Mouse (Mus musculus): ENCODE results near the gene Dab2ip.

Dab2ip gene

DNA sequence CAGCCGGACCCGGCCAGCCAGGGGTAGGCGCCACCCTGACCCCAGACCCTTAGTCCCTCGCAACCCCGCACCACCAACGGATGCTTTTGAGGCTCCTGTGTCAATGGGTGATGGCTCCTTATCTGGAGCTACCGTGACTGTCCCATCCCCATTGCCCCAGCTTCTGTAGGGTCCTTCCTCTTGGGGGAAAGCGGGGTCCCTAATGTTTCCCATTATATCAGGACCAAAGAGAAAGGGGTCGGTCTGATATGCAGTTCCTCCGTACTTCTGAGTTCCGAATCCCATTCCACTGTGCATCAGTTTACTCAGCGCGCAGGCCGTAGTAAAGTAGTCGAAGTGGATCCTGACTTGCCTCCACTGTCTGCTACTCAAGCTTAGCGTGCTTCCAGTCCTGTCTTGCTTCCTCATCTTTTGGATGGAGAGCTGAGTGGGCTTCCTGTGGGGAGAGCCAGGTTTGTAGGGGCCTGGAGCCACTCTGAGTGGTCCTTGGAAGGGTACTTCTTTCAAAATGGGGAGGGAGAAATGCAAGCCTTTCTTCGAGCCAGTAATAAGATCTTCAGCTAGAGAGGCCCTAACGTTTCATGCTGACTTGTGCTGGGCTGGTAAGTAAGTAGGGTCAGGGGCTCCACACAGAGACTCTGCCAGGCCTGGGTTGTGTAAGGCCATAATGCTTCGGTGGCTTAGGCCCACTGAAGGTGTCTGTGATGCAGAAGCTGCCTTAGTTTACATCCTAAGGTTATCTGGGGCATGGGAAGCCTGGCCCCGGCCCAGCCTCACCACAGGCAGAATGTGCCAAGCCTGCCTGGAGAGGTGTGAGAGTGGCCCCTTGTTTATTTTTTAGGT lies 64.4 kb downstream of the Dab2ip start:
- no peak for DNase-seq (ENCODE audit: extremely low read depth, low read depth)

DNA sequence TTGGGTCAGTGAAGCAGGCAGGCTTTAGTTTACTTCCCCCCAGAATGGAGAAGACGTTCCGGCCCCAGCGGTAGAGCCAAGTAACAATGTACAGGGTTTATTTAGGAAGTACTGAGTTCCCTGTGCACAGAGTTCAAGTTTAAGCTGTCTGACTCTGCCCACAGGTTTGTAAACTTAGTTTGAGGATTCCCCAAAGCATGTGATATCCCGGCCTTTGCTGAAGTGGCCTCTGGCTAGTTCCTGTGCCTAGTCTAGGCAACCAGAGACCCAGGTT lies 65.0 kb downstream of the Dab2ip start:
- DNase-seq (ENCODE audit: extremely low read depth, low read depth): no peak

DNA sequence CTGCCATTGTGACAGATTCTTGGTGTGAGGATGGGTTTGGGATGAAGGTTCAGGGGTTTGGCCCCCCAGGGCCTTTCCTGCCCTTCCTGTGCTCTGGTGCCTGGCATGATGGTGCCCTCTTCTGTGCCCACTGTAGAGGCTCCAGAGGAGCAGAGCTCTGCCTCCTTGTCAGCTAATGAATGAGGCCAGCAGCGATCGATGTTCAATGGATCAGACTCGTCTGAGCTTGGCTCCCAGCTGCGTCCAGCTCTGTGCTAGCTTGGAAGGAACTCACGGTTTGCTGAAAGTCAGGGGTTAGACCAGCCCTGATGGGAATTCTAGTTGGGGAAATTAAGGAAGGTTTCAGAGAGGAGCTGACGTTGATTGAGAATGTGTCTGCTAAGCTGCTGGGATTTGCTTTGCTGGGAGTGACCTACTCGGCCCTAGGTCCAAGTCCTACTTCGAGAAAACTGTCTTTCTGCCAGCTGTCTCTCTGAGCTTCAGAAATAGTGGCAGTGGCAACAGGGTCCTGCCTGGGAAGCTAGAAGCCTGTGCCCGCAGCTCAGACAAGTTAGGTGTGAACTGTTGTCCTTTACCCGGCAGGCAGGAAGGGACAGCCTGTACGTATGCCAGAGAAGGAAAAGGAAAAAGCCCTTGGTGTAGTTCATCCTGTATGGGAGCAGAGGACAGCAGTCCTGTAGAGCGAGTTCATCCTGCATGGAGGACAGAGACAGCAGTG lies 65.5 kb downstream of the Dab2ip start:
- DNase-seq (ENCODE audit: extremely low read depth, low read depth): no peak

DNA sequence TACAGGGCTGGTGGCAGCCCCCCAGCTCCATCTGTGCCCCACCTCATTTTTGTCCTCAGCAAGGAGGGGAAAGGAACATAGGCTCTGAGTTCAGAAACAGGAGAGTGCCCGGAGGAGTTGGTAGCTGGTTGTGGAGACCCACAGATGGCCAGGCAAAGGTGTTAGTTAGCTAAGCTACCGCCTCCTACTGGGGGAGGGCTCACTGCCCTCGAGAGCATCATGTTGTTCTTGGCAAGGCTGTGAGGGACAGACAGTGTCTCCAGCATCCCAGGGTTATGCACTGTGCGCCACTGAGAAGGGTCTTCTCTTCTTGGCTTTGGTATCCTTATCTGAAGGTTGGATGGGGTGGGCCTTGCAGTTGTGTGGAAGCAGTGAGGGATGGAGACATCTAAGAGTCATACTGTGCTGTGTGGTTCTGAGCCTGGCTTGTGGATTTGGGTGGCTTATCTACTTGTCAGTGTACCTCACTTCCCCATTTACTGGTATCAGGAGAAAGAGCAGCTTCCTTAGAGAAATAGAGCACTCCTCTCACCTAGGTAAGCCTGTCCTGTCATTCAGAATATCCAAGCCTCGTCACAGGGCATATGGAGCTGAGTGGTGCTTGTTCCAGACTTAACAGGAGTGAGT lies 66.4 kb downstream of the Dab2ip start:
- DNase-seq (ENCODE audit: extremely low read depth, low read depth): peak; percentile 81

DNA sequence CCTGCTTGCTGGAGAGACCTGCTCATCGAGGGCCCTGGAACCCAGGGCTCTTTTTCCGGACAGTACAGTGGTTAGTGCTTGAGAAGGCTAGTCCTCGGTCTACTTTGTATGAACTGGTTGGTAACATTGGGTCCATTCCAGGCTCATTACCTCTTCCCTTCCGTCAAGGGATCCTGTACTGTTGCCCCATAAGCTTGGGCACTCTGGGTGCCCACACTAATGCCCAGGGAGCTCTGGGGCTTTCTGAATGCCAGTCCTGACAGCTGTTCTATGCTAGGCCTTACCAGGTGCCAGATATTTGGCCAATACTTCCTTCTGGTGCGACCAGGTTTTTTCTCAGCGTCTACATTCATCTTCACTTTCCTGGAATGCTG lies 66.9 kb downstream of the Dab2ip start:
- DNase-seq (ENCODE audit: extremely low read depth, low read depth): no peak

DNA sequence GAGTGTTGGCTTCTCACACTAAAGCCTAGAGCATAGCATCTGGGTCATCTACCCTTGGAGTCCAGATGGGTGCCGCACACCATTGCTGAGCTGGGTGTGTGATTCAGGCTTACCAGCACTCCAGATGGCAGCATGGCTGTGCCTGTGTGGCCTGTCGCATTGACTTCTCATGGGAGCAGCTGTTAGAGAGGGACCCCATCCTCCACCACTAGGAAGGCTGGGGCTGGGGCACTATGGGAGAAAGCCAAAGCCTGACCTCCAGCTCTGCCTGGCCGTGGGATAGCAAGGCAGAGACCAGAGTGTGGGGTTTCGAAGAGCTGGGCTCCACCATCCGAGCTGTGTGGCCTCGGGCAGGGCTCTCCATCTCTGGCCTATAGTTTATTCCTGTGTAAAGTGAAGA lies 67.5 kb downstream of the Dab2ip start:
- no peak for DNase-seq (ENCODE audit: extremely low read depth, low read depth)

DNA sequence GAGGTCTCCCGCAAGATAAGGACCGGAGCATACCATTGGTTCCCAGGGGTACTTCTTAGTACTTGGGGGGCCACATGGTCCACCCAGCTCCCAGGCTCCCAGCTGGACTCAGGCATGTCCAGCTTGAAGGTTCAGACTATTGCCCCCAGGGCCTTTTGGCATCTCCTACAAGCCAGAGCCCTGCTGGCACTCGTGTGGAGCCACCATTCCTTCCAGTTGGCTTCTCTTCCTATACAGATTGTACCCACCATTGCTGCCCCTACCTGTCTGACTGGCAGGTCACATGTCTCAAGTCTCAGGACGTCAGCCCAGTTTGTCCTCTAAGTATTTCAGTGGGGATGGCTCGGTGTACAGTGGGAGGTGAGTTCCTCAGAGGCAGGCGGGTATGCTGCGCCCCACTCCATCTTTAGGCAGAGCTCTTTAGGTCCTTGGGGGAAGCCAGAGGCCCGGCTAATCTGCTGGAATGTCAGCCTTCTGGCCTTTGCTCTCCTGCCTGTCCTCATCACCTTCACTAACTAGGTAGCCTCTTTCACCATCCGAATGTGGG lies 68.2 kb downstream of the Dab2ip start:
- DNase-seq (ENCODE audit: extremely low read depth, low read depth): no peak

DNA sequence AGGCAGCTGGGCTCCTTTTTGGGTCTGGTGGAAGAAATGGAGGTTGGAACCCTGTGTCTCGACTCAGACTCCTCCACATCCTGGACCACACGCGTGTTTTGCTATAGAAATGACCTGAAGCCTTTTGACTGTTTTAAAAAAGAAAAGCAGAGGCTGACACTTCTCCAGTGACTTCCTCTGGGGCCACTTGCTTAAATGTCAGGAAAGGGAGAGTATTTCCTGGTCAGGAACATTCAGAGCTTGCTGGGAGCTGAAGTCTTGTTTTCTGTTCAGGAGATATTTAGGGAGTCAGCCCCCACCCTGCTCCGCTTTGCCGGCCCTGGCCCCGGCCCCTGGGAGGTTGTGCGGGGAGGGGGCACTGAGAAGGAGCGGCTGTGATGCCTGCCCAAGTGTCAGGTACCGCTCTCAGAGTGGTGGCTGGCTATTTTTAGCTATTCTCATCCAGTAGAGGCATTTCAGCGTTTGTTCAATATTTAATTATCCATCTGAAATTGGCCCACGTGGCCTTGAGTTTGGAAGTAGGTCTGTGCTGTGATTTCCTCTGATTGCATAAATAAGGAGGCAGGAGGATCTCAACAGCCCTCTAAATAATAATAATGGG lies 69.3 kb downstream of the Dab2ip start:
- DNase-seq (ENCODE audit: extremely low read depth, low read depth): no peak

DNA sequence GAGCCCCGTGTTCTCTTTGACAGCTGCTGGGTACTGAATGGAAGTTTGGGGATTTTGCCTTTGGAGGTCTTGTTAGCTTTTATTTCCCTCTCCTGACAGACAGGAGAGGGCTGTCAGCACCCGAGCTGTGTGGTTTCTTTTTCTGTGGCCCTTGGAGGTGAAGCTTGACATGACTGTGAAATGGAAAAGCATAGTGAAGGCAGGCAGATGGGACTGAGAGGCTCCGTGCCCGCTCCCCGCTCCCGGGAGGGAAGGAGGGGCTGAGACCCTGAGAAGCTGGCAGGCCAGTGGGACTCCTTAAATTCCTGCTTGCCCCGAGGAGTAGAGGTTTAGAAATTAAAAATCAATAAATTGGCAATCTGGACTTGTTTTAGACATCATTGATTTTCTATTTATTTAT lies 70.0 kb downstream of the Dab2ip start:
- no peak for DNase-seq (ENCODE audit: extremely low read depth, low read depth)

DNA sequence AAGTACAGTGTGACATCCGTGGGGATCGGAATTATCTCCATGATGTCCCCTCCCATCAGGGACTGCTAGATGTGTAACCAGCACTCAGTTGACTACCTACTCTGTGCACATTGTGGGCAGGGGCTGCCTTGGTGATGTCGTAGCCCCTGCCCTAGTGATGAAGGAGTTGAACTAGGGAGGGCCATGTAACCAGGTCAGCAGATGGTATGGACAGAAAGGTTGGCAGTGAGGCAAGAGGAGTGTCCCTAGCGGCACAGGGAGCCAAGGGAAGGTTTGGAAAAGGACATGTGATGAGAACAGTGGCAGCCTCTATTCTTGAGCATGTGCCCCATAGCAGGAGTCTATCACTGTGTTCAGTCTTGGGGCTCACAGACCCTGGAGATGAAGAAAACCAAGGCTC lies 70.6 kb downstream of the Dab2ip start:
- DNase-seq (ENCODE audit: extremely low read depth, low read depth): no peak

DNA sequence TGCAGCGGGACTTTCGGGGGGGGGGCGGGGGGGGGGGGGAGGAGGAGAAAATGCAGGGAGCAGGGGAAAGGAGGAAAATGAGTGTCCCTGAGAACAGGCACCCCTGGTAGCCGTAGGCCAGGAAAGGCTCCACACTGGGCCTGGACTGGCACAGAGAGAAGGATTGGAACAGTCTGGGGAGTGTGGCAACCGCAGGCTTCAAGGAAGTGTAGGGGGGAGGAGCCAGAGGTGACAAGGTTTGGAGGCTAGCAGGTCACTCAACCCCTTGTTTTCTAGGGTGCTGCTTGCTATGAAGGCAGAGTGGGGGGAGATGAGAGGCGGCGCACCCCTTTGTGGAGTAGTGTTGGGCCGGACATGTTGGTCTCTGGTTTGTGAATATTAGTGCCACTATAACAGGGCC lies 71.1 kb downstream of the Dab2ip start:
- DNase-seq (ENCODE audit: extremely low read depth, low read depth): no peak

DNA sequence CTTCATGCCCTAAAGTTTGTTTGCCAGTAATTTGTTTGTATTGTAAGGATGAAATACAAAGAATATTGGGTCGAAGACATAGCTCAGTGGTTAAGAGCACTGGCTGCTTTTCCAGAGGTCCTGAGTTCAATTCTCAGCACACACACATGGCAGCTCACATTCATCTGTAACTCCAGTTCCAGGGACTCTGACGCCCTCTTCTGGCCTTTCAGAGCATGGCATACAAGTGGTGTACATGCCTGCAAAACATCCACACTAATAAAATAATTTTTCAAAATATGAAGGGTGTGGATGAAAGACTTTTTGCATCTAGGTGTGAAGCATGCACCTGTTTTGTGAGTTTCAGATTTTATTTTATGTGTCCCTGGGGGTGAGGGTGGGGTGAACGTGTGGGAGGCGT lies 75.3 kb downstream of the Dab2ip start:
- no peak for DNase-seq (ENCODE audit: extremely low read depth, low read depth)

DNA sequence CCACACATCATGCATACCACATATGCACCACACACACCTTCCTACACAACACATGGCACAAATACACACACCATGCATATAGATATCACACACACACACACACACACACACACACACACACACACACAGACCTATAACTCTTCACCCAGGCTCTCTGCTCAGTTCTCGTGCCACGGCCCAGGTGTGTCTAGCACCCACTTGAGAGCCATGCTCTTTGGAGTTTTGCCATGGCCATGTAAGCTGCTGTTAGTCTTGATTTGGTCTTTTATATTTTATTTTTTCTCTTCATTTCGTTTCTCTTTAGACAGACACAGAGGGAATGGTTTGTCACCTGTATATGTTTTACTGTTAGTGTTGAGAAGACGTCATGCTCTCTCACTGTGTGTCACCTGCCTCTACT lies 76.9 kb downstream of the Dab2ip start:
- no peak for DNase-seq (ENCODE audit: extremely low read depth, low read depth)

DNA sequence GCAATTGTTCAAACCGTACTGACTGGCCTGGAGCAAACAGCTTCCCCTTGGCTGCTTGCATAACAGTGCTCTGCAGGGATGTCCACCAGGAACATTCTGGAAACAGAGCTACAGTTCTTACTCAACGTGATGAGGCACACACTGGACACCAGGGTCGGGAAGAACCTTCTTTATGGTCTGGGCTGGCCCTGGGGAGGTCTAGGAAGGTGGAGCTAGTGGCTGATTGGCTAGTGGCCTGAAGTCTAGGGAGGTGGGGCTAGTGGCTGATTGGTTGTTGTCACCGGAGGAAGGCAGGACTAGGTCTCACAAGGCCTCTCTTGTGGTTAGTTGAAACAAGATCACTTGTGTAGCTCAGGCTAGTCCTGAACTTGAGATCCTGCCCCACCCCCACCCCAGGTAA lies 77.5 kb downstream of the Dab2ip start:
- no peak for DNase-seq (ENCODE audit: extremely low read depth, low read depth)

DNA sequence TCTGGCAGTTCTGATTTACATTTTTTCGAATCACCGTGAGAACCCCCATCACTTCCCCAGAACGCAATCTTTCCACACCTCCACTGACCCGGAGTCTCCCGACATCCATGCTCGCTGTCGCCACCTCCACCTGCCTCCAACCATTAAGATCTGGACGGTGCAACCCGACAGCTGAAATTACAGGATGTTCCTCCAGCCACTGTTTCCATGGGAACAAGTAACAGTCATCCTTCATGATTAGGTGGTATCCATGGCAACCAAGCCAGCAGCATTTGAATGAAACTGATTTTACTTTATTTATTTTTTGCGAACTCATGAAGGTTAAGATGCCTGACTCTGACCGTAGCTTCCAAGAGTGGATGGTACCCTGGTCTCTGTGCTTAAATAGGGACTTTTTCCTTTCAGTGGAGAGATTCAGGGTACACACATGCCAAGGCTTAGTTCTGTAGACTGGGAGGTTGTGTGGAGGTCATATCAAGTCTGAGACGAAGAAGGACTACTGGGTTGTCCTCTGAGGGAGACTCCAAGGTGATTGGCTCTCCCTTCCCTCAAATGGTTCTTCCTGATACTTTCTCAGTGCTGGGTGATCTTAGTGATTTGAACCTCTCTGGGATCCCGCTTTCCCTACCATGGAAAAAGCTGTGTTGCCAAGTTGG lies 79.9 kb downstream of the Dab2ip start:
- DNase-seq (ENCODE audit: extremely low read depth, low read depth): no peak

DNA sequence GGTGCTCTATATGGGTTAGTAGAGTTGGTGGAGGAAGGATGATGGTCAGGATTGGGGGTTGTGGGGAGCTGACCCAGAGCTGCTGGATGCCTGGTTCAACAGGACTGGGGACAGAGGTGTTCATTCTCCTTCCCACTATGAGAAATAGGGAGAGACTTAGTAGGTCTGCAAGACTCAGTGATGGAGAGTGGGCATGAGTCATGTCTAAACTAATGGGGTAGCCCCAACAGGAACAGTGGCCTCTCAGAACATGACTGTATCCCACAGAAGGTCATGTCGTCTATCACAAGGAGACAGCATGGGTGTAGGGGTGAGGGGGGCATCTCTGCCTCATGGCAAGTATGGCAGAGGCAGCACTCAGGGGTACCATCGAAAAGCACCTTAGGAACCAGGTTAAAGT lies 81.7 kb downstream of the Dab2ip start:
- no peak for DNase-seq (ENCODE audit: extremely low read depth, low read depth)

DNA sequence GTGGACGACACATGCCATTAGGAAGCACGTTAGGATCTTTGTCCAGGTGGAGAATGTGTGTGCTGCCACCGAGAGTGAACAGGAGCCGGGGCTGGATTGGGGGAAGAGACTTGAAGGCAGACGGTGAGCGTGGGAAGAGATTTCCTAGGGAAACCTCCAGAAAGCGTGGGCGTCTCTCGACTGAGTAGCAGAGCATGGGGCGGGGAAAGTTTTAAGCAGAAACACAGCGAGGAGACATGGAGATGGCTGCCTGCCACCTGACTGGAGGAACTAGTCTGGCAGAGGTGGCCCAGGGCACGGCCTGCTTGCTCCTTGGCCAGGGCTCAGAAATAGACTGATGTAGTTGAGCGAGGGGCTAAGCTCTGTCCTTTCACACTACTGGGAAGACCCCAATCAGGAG lies 82.5 kb downstream of the Dab2ip start:
- DNase-seq (ENCODE audit: extremely low read depth, low read depth): no peak

DNA sequence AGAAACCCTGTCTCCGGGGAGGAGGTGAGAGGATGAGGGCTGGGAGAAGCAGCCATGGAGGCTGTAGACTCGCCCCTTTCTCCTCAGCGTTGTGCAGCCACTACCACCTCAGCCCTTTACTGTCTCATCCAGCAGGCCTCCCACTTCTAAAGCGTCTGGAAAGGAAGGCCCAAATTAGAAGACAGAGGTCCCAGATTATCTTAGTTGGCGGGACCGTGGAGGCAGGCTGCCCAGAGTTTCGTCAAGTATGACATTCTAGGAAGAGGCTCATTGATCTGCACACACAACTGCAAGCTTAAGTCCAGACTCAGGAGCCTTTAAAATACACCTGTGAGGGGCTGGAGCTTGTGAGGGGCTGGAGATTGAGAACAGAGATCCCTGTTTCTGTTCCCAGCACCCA lies 84.2 kb downstream of the Dab2ip start:
- no peak for DNase-seq (ENCODE audit: extremely low read depth, low read depth)

DNA sequence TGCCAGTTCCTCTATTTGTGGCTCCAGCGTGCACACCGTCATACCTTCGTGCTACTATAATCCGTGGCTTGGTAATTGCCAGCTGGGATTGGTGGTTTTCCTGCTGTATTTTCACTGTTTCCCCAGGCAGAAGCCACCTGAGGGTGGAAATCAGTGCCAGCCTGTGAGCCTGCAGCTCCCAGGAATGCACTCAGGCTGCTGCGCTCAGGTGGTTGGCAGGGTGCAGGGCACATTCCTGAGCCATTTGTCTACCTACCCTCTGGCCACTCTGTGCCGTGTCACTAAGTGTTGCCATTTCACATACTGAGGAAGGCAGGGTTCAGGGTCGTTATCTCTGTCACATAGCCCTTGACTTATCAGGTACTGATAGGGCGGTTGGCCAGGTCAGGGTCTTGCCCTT lies 88.5 kb downstream of the Dab2ip start:
- DNase-seq (ENCODE audit: extremely low read depth, low read depth): no peak

DNA sequence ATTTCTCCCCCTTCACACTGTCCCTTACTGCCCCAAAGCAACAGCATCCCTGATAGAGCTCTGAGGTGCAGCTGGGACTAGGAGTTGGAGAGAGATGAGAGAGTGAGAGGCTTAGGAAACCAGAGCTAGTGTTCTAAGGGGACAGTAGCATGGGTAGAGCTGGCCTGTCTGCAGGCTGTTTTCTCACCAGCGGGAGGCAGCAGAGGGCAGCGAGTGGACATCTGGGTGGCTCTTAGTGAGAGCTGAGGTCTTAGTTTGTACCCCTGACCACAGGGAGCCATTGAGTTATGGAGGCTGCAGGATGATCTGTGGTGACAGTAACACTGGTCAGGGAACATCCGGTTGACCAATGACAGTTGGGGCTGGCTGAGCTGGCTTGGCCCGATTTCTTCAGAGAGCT lies 91.6 kb downstream of the Dab2ip start:
- DNase-seq (ENCODE audit: extremely low read depth, low read depth): no peak

DNA sequence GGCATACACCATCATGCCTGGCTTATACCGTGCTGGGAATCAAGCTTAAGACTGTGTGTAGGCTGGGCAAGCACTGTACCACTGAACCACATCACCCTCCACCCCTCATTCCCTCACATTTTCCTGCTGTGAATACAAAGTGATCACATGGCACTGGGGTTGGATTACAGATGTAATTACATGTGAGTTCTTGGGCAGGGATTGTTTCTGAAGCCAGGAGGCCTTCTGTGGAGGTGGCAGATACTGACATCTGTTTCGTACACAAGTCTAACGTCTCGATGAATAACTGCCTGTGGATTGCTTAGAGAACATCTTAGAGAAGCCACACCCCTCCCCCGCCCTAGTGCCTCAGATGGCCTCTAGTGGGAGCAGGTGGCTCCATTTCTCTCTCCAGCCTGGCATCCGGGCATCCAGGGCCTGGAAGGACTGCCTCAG lies 93.2 kb downstream of the Dab2ip start:
- DNase-seq (ENCODE audit: extremely low read depth, low read depth): no peak

DNA sequence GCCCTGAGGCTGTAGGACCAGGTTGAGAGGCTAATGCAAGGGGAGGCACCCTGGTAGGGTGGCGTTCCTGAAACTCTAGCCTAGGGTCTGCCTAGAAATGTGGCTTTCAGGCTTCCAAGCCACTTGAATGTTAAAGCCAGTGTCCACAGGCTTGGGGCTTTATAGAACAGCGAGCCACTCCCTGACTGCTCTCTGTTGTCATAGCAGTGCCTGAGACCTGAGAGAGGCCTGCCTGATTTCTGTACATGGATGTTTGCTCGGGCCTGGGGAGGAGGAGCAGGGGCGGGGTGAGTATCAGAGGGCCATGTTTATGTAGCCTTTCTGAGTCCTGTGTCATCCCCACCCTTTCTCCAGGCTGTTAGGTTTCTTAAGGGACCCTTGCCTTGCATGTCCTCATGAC lies 94.9 kb downstream of the Dab2ip start:
- DNase-seq (ENCODE audit: extremely low read depth, low read depth): no peak

All from MEL-GATA-1-ER (cell line).